Mouse (Mus musculus) olfactory bulb, adult 2 months (tissue): ENCODE results near the gene Sarm1.

Experiments
- CTCF ChIP-seq: fragments of 200-500 bp; IDR thresholded peaks from 2 replicates; pipeline ENCODE4 v1.5.1; 2012; ENCODE audit warnings: low read depth, mild to moderate bottlenecking, low read length, moderate library complexity; ENCODE audit not compliant: insufficient read depth
- POLR2A ChIP-seq: fragments of 200-500 bp; IDR thresholded peaks from 2 replicates; pipeline ENCODE4 v1.6.1; 2012; ENCODE audit warnings: mild to moderate bottlenecking, low read depth, low read length, moderate library complexity; ENCODE audit not compliant: insufficient read depth

GRCm38 (mm10) chr11:78447168-78447567, 50.4 kb downstream of the Sarm1 start:
- TF ChIP-seq POLR2A (no peak), CTCF (no peak)
